Mouse (Mus musculus): ENCODE measurements around the gene Gm17651. TPM values are rescaled to one million over a fixed set of nuclear protein-coding genes. Genes with fewer than 3 reads are reported as not detected.
A peak's percentile ranks its signal among the peaks of the same experiment; 100 is the strongest.

The Gm17651 gene
- total RNA-seq (2021), result not detected
- long read RNA-seq, experiment 1, result 0 reads
- long read RNA-seq, experiment 2, result 0 reads

DNA sequence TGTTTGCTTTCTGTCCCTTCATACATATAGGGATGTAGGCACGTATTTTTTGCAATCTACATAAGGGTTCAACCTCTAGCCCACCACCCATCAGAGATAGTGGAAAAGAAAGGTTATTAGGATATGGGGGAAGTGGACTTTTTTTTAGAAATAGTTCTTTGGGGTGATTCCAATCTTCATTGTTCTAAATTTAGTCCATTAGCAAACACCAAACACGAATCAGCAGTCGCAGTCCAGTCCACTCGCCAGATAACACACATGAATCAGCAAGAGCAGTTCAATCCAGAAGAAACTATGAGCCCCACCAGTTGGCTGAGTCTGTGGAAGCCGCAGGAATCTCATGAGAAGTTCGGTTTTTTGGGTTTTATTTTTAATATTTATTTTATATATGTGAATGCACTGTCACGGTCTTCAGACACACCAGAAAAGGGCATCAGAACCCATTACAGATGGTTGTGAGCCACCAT is at the start of gene Gm17651:
Gm17651 (minus strand) TSS at position 51 of the 467 bp plus-strand sequence.
- DNase-seq (ENCODE audit: extremely low spot score in 1 of 2, low spot score in 2 of 2), result no peak
- TF ChIP-seq CTCF (IDR thresholded peaks at IDR 0.05), result no peak
- no peak within 1 kb of the TSS for H3K4me3 ChIP-seq
- no peak within 1 kb of the TSS for H3K27ac ChIP-seq
- intact Hi-C loops (cut with DNase I), result no loop called here

DNA sequence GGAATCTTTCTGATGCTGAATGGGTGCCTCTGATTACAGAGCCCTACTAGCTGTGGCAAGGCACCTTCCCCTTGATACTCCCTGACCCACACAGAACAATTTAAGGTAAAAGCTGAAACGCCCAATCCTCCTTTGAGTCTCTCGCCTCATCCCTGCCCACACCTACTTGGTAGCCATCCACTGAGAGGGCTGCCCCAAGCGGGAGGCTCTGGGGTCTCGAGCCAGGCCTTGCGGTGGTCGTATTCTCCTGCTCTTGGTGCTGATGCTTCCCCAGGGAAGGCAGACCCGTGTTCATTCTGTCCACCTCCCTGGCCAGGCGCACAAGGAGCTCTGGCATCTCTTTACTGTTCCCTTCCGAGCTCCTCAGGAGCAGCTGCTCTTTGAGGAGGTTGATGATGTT is 44.6 kb upstream of the Gm17651 start:
- no peak overlapping the region for H3K27ac ChIP-seq
- intact Hi-C loops (cut with DNase I), result no loop called here
- no peak for DNase-seq (ENCODE audit: extremely low spot score in 1 of 2, low spot score in 2 of 2)
- no peak for TF ChIP-seq CTCF (IDR thresholded peaks at IDR 0.05)
- H3K4me3 ChIP-seq, result no peak overlapping the region

- no peak for DNase-seq (ENCODE audit: extremely low spot score in 1 of 2, low spot score in 2 of 2)
- peak; percentile 8 for TF ChIP-seq CTCF (IDR thresholded peaks at IDR 0.05)
- intact Hi-C loops (cut with DNase I), result no loop called here
- Histone ChIP-seq H3K27ac (no peak overlapping the region), H3K4me3 (no peak overlapping the region)
Measured at GRCm38 (mm10) chr3:97715922-97716321, 41.4 kb upstream of the Gm17651 start.

DNA sequence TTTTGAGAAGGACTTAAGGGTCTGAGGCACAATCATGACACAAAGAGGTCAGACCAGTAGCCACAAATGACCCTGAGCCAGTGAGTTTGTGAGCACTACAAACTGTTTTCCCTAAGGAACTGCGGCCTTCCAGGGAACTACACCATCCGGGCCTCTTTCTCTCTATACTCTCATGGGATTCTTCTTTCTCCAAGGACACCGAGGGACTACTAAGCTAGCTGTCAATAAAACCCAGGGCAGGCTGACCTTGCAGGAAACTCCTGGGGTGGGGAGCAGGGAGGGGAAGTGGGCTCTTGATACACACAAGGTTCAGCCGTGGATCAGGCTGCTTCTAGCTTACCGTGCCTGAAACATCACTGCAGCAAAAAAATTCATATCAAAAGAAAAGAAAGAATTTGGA is 36.4 kb upstream of the Gm17651 start:
- no peak overlapping the region for H3K4me3 ChIP-seq
- DNase-seq (ENCODE audit: extremely low spot score in 1 of 2, low spot score in 2 of 2), result no peak
- intact Hi-C loops (cut with DNase I), result no loop called here
- H3K27ac ChIP-seq, result no peak overlapping the region
- no peak for TF ChIP-seq CTCF (IDR thresholded peaks at IDR 0.05)

DNA sequence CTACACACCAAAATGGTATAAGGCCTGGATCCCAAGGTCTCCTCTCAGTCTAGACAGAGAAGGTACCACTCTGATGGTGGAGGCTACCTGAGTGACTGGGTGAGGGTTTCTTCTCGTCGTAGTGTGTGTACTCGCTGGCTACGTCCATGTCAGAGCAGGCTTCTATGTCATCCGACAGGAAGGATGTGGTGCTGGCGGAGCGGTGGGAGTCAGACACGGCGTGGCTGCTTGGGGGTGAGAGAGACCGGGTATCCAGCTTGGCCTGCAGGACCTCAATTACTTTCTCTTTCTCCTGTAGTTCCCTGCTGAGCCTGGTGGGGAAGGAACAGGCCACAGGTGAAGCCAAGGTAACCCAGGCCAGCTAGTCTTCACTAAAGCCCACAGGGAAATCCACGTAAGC is 35.6 kb upstream of the Gm17651 start:
- intact Hi-C loops (cut with DNase I), result no loop called here
- H3K4me3 ChIP-seq, result no peak overlapping the region
- no peak overlapping the region for H3K27ac ChIP-seq
- DNase-seq (ENCODE audit: extremely low spot score in 1 of 2, low spot score in 2 of 2), result no peak
- no peak for TF ChIP-seq CTCF (IDR thresholded peaks at IDR 0.05)

DNA sequence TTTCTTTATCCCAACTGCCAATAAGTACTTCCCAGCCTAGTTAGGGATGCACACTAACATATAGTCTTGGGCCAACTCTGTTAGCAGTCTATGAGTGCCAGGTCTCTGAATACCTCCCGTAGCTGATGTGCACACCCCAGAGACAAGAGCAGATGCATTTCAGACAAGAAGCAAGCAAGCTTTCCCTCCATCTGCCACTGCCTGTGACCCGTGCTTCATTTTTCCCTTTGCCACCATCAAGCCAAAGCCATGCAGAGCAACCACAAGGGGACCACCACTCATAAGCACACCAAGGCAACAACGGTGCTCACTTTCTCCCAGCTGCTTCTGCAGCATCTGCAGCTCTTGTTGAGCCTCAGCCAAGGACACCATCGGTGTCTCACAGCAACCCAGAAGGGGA is 32.1 kb upstream of the Gm17651 start:
- no peak for TF ChIP-seq CTCF (IDR thresholded peaks at IDR 0.05)
- Histone ChIP-seq H3K4me3 (no peak overlapping the region), H3K27ac (no peak overlapping the region)
- intact Hi-C loops (cut with DNase I), result no loop called here
- DNase-seq (ENCODE audit: extremely low spot score in 1 of 2, low spot score in 2 of 2), result no peak

GRCm38 (mm10) chr3:97705508-97705907 is 31.0 kb upstream of the Gm17651 start:
- intact Hi-C loops (cut with DNase I), result no loop called here

DNA sequence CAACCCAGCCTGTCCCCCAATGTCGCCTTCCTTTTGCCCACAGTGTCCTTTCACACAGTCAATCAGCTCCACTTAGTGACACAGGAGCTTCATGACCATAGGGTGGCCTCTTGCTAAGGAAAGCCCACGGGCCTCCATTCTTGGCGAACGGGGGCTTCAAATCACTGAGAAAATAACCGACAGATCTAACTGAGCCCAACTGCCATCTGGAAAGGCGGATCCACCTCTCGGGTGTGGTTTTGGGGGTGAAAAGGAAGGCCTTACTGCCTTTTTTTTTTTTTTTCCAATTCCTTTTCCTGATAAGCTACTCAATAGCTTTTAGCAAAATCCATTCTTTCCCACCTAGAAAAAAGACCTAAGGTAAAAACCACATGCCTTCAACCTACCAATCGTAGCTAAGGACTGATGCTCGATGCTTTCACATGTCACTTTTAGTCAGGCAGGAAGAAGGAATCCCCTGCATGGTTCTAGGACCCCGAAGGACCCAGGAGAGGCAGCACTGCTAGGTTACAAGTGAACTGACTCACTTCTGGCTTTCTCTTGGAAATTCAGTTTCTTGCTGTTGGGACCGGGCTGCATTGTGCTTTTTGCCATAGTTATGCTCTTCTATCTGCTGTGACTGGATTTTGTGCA is 28.1 kb upstream of the Gm17651 start:
- TF ChIP-seq CTCF (IDR thresholded peaks at IDR 0.05), result no peak
- H3K27ac ChIP-seq, result no peak overlapping the region
- intact Hi-C loops (cut with DNase I), result no loop called here
- no peak for DNase-seq (ENCODE audit: extremely low spot score in 1 of 2, low spot score in 2 of 2)
- no peak overlapping the region for H3K4me3 ChIP-seq

More at GRCm38 (mm10) chr3:97705508-97705907, 31.0 kb upstream of the Gm17651 start:
- Histone ChIP-seq H3K4me3 (no peak overlapping the region), H3K27ac (no peak overlapping the region)
- TF ChIP-seq CTCF (IDR thresholded peaks at IDR 0.05), result no peak
- no peak for DNase-seq (ENCODE audit: extremely low spot score in 1 of 2, low spot score in 2 of 2)

DNA sequence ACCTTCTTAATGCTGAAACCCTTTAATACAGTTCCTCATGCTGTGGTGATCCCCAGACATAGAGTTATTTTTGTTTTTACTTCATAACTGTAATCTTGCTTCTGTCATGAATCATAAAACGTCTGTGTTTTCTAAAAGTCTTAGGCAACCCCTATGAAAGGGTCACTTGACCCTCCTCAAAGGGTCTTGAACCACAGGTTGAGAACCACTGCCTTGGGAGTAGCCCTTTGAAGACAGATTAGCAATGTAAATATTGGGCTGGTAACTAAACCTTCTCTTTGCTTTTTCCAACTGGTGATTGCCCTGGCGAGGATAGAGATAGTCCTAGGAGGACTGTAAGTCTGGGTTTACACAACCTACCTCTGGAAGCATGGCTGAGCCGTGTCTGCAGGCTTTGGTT is 26.7 kb upstream of the Gm17651 start:
- DNase-seq (ENCODE audit: extremely low spot score in 1 of 2, low spot score in 2 of 2), result no peak
- intact Hi-C loops (cut with DNase I), result no loop called here
- no peak overlapping the region for H3K27ac ChIP-seq
- no peak for TF ChIP-seq CTCF (IDR thresholded peaks at IDR 0.05)
- H3K4me3 ChIP-seq, result no peak overlapping the region

- intact Hi-C loops (cut with DNase I), result no loop called here
- DNase-seq (ENCODE audit: extremely low spot score in 1 of 2, low spot score in 2 of 2), result no peak
- Histone ChIP-seq H3K4me3 (no peak overlapping the region), H3K27ac (no peak overlapping the region)
- TF ChIP-seq CTCF (IDR thresholded peaks at IDR 0.05), result no peak
Measured at GRCm38 (mm10) chr3:97699061-97699460, 24.6 kb upstream of the Gm17651 start.

DNA sequence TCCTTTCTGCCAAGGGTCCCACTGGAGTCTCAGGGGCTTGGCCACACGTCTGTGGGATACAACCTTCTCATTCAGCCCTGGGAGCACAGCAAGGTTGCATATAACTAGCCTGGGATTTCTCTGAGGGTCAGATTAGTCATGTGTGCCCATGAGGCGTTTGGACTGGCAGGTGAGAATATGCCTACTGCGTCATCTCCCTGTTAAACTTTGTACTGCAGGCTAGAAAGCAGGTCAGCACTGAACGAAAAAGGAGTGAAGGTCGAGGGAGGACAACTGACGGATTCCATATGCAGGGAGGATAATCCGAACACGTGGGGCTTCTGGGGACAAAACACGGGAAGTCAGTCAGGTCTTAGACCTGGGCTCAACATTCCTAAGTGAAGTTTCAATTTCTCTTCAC is 22.8 kb upstream of the Gm17651 start:
- intact Hi-C loops (cut with DNase I), result no loop called here

DNA sequence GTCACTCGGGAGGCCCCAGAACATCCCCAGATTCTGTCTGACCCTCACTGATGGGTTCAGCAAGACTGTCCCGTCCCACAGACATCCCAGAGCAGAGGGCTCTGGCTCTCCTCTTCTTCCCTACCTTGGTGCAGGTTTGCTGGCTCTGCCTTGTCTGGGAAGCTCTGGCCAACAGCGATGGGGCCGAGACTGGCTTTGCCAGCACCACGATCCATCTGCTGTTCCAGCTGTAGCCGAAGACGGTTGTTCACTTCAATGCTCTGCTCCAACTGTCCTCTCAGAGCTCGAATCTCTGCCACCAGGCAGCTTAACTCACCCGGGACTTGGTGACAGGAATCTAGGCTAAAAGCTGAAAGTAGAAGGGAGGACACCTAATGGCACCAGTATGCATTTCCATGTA is 22.4 kb upstream of the Gm17651 start:
- no peak for TF ChIP-seq CTCF (IDR thresholded peaks at IDR 0.05)
- Histone ChIP-seq H3K4me3 (no peak overlapping the region), H3K27ac (no peak overlapping the region; the same call in 1 of the 2 replicates)
- intact Hi-C loops (cut with DNase I), result no loop called here
- no peak for DNase-seq (ENCODE audit: extremely low spot score in 1 of 2, low spot score in 2 of 2)

More for the DNA sequence above, 22.8 kb upstream of the Gm17651 start:
- no peak for DNase-seq (ENCODE audit: extremely low spot score in 1 of 2, low spot score in 2 of 2)
- Histone ChIP-seq H3K27ac (no peak overlapping the region), H3K4me3 (no peak overlapping the region)
- no peak for TF ChIP-seq CTCF (IDR thresholded peaks at IDR 0.05)

DNA sequence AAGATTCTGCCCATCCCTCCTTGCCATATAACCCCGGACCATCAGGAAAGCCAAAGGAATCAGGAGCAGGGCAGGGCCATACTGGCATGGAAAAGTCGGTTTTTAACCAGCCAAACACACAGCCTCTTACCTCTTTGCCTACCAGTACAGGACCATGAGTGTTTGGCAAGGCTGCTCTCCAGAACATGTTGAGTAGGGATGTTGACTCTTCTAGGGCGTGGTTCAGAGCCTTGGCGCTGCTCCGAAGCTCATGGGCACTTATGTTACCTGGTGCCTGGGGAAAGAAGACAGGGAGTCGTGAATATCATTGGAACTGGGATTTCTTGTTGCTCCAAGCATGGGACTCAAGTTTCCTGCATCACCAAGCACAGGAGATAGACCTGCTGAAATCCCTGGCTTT is 19.3 kb upstream of the Gm17651 start:
- no peak for TF ChIP-seq CTCF (IDR thresholded peaks at IDR 0.05)
- no peak for DNase-seq (ENCODE audit: extremely low spot score in 1 of 2, low spot score in 2 of 2)
- Histone ChIP-seq H3K27ac (no peak overlapping the region), H3K4me3 (no peak overlapping the region)
- intact Hi-C loops (cut with DNase I), result no loop called here

Measured in left cerebral cortex, adult 2 months (tissue).